Mouse (Mus musculus) heart, adult 8-10 months (tissue): Measurements from ENCODE around the gene Arid4a. TPM values are rescaled to one million over a fixed set of nuclear protein-coding genes. Genes with fewer than 3 reads are reported as not detected.
"Not testable (repeated sequence)": the region's sequence is repeated elsewhere in the genome, so short reads cannot be mapped to it uniquely, and the experiment has no call there.

ENCODE experiments used
- DNase-seq: peaks from one replicate; pipeline ENCODE4 v3.0.0; 2022; ENCODE audit warnings: low spot score
- total RNA-seq, 4 experiments: library from RNA; stranded (reverse); gene quantifications; 2 replicates each; pipeline ENCODE4 v1.2.4; 2022

The Arid4a gene
- total RNA-seq, 4 experiments from 2014 or later: 11.1 to 15.3 (median 13.1) TPM

DNA sequence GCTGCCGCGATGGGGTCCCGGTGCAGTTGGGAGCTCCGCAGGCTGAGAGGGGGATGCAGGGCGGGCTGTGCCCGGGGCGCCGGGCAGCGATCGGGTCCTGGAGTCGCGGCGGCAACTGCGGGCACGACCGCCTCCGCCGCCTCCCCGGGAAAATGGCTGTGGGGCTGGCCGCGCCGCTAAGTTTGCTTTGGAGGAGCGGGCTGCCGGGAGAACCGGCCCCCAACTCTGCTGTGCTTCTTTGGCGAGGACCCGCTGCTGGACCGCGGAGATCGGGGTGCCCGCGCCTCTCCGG, 367 bp downstream of the Arid4a start:
- DNase-seq: no peak

DNA sequence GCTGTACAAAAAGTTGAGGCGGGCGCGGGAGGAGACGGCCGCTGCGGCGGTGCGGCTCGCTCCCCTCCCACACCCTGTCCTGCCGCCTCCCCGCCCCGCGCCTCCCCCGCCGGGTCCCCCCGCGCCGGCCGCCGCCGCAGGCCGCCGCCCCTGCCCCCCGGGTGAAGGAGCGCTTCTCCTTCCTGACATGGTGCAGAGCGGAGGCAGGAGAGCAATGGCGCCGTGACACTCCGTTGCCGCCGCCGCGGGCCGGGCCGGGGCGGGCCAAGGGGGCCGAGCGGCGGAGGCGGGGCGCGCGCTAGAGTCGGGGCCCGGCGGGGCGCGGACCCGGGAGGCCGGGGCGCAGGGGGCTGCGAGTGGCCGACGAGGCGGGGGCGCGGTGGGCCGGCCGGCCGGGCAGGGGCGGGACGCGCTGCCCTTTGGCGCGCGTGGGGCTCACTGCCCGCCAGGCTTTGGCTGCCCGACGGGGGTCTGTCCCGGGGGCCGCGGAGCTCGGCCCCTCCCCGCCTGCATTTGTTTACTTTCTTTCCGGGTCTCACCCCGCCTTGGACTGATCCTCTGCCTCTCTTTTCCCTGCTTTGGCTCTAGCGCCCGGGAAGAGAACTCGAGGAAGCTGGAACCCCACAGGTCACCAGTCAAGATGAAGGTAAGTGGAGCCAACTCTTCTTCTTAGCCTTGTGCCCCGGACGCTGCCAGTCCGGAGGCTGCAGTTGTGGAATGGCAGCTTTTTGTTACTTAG, 882 bp downstream of the Arid4a start:
- peak; percentile 38 for DNase-seq

DNA sequence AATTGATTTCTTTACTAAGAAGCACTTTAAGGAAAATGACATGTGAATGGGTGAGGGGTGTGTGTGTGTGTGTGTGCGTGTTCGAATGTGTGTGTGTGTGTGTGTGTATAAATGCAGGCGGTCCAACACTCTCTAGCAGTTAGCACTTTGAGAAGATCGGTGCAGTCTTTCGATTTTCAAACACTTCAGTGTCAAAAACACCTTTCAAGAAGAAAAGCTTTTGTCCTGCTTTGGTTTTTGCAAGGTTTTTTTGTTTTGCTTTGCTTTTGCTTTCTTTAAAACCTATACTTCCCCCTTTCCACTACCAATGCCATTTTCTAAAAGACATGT, 1.4 kb downstream of the Arid4a start:
- DNase-seq: no peak

DNA sequence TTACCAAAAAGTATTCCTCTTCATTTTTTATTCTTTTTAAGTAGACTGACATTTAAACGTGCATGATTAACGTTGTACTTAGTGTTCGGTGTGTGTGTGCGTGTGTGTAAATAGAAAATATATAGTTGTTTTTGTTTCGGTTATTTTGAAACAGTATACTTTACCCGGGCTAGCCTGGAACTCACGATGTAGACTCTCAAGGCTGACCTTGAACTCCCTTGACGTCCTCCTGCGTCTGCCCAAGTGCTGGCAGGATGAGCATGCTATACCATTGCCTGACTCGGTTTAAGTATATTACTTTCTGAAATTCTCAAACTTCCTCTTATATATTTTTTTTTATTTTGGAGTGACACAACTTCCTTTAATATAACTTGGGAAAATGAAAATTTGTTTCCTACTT, 2.0 kb downstream of the Arid4a start:
- DNase-seq: no peak

DNA sequence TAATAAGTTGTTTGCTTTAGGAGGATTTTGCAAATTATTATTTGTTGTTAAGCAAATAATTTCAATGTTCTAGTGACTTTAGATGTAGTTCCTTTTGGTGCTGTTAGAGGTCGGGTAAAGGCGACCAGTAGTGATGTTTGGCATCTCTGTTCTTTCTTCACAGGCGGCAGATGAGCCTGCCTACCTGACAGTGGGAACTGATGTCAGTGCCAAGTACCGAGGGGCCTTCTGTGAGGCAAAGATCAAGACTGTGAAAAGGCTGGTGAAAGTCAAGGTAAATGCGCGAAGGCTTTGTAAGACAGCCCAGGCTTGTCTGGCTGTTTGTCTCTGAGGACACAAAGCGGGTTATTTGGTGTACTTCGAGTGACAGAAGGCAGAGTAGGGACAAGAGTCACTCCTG, 3.4 kb downstream of the Arid4a start:
- DNase-seq: no peak

DNA sequence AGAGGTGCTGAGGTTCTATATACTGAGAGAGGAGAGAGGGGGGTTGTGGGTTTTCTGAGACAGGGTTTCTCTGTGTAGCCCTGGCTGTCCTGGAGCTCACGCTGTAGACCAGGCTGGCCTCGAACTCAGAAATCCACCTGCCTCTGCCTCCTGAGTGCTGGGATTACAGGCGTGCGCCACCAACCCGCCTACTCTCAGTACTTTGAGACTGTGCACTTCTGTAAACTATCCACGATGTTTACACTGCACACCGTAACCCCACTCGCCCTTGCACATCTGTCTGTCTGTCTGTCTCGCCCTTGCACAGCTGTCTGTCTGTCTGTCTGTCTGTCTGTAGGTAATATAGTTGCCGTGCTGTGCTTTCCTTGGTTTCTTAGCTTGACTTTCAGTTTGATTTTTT, 8.6 kb downstream of the Arid4a start:
- no peak for DNase-seq

DNA sequence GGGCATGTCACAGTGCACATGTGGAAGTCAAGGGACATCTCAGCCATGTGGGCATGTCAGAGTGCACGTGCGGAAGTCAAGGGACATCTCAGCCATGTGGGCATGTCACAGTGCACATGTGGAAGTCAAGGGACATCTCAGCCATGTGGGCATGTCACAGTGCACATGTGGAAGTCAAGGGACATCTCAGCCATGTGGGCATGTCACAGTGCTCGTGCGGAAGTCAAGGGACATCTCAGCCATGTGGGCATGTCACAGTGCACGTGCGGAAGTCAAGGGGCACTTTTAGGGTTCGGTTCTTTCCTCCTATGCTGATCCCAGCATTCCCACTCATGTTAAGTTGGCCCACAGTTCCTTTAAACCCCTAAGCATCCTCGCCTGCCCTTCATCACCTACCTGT, 12.5 kb downstream of the Arid4a start:
- not testable (repeated sequence) for DNase-seq

DNA sequence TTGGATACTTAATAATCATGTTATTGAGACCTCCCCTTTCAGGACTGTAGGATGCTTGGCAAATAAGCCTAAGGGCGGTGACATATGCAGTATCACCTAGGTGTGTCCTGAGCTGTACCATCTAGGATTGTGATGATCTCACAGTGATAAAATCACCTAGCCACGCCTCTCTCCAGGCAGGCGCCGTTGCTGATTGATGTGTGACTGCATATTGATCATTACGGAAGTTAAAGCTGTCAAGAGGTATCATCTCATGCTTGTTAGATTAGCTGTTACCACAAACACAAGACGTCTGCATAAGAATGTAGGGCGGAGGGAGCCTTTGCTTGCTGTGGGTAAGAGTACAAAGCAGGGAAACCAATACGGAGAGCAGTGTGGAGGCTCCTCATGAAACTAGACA, 14.5 kb downstream of the Arid4a start:
- no peak for DNase-seq

DNA sequence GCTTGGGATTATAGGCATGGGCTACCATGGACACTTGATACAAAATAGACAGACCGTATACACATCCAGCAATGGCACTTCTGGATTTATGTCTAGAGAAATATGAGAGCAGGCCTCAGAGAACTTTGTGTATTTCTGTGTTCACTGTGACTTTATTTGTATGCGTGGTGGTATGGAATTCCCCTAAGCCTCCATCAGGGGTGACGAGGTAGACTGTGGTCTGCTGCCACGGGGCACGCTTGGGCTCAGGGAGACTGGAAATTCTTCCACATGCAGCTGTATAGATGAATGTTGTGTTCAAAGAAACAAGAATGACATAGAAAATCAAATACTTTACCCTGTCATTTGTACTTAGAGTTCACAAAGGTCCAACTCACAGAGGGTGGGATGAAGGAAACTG, 14.9 kb downstream of the Arid4a start:
- DNase-seq: no peak

DNA sequence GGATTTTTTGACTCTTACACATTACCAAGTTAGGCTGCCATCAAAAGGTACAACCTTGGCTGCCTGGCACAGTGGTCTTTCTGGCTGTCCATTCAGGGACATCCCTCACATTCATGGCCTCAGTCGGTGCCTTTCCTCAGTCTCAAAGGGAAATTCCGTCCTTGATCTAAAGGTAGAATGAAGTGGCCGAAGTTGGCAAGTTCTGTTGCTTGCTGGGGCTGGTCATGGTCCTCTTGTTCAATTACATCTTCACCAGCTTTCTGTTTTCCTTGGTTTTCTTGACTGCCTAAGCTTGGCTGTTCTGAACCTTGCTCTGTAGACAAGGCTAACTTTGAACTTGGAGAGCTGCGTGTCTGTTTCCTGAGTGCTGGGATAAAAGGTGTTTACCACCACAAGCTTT, 20.0 kb downstream of the Arid4a start:
- no peak for DNase-seq

DNA sequence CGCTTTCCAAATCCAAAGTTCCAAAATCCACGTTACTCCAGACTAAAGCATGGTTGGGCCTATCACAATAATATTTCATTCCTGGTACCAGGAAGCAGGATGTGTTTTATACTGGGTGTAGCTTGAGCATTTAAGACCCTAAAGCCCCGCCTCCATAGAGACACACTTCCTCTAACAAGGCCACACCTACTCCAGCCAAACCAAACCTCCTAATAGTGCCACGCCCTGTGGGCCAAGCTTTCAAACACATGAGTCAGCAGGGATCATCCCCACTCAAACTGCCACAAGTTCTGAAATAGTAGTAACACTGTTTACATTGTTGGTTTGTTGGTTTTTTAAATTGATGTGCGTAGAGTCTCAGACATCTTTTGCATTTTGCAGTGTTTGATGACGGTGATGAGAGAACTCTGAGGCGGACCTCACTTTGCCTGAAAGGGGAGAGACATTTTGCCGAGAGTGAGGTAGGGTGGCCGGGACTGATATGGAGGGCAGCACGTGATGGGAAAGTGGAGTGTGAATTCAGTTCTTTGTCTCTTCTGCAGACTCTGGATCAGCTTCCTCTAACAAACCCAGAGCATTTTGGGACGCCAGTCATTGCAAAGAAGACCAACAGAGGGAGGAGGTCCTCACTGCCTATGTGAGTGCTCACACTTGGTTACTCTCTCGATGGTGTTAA, 21.1 kb downstream of the Arid4a start:
- no peak for DNase-seq

DNA sequence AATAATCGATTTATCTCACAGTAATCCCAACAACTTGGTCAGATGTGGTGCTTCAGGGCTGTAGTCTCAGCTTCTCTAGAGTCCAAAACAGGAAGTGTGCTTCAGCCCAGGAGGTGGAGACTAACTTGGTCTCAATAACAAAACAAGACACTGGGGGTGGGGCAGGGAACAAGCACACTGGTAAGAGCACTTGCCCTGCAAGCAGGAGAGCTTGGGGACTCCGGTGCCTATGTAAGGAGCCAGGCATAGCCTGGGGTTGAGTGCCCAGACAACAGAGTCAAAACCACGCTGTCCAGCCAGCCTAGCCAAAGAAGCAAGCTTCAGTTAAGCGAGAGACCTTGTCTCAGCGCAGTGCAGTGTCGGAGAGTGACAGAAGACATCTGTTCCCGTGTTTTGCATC, 24.7 kb downstream of the Arid4a start:
- peak; percentile 83 for DNase-seq

DNA sequence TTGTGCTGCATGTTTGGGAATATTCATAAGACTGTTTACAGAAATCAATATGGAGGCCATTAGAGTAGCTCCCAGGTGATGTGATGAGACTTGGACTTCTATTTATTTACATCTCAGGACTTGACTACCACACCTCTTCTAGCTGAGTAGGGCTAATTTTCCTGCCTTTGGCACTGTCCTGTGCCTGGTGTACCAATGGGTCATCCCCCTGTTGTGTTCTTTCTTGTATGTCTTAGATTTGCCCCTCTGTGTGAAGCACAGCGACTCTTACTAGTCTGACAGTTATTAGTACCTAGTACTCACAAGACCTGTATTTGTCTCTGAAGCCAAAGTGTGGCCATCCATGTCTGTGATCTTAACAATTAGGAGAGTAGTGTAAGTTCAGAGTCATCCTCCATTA, 26.7 kb downstream of the Arid4a start:
- no peak for DNase-seq

DNA sequence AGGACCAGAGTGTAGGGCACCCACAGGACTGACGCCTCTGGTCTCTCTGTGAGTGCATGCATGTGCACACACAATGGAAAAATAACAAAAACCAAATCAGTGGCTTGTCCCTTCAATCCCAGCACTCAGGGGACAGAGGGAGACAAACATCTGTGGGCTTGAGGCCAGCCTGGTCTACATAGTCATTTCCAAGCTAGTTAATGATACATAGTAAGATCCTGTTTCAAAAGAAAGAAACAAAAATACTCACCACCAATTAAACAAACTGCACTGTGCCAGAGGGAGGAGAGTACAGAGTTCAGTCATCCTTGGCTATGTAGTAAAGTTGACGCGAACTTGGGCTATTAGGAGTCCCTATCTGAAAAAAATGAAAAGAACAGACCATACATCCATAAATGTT, 27.8 kb downstream of the Arid4a start:
- no peak for DNase-seq

DNA sequence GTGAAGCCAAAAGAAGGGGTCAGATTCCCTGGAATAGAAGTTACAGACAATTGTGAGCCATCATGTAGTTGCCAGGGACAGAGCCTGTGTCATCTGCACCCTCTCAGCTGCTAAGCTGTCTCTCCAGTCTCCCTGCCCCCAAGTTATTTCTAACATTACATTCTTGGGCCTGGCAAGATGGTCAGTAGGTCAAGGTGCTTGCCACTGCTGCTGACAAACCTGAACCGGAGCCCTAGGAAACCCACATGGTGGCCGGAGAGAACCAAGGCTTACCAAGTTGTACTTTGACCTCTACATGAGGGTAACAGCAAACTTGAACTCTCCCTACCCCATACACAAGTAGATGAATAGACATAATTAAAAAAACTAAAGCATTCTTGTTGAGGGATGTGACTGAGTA, 28.7 kb downstream of the Arid4a start:
- DNase-seq: no peak

DNA sequence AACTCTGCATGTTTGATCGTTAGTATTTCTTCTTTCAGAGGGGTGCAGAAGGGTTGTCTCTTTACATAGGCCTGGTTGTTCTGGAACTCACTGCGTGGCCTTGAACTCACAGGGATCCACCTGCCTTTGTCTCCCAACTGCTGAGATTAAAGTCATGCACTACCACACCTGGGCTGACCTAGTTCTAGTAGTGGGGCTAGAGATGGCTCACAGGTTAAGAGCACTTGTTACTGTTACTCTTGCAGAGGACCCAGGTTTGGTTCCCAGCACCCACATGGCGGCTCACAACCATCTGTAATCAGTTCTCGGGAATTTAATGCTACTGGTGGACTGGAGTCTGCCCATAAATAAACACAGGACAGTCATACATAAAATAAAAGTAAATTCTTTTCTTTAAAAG, 30.7 kb downstream of the Arid4a start:
- no peak for DNase-seq

DNA sequence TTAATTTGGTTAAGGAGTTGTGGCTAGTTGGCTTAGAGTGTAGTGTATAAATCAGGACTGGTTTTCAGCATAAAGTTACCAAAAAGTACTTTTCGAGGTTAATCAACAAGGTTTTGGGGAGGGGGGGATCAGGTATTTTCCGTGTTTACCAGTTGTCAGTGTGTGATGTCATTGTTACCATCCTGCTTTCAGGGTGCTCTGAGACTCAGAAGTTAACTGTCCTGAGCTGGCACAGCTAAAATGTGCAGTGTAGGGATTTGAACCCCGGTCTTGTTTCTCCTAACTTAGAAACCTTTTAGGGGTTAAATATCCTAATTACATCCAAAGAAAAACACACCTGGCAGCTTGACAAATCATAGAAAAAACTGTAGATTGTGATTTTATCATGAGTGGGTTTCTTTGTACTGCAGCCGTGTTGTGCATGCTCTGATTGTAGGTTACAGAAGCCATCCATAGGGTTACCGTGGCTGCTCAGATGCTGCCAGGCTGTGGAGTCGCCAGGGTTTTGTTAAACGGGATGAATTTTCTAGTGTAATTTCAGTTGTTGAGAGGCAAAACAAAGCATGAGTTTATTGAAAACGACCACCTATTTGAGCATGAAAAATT, 31.8 kb downstream of the Arid4a start:
- no peak for DNase-seq

DNA sequence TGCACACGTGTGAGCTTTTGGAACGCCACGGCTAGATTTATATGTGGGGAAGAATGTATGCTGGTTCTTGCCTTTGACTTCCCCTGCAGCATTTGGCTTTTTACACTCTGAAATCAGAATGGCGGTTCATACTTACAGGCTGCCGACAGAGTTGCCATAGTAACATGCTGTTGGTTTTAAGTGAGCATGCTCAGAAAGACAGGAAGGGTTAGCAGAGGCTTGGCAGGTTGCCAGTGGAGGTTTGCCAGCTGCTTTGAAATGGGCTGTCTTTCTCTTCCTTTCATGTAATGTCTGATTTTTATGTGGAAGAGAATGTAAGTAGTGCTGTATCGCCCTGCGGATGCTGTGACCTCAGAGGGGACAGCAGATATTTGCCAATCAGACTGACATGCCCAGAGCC, 32.3 kb downstream of the Arid4a start:
- DNase-seq: peak; percentile 96

DNA sequence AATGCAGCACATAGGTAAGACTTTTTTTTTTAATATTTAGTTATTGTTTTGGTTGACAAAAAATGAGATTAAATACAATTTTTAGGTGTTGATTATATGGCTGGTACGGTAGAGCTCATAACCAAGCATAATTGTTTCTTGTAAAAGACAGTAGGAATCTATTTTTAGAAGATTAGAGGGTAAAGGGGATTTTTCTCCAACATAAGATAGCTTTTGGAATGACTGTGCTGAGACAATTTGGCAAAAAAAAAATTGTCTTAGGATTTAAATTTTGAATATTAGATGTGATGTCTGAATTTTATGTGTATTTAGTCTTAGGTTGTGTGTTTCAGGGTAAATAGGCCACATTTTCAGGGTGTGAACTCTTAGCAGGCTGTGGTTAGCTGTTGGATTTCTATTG, 32.8 kb downstream of the Arid4a start:
- DNase-seq: no peak

DNA sequence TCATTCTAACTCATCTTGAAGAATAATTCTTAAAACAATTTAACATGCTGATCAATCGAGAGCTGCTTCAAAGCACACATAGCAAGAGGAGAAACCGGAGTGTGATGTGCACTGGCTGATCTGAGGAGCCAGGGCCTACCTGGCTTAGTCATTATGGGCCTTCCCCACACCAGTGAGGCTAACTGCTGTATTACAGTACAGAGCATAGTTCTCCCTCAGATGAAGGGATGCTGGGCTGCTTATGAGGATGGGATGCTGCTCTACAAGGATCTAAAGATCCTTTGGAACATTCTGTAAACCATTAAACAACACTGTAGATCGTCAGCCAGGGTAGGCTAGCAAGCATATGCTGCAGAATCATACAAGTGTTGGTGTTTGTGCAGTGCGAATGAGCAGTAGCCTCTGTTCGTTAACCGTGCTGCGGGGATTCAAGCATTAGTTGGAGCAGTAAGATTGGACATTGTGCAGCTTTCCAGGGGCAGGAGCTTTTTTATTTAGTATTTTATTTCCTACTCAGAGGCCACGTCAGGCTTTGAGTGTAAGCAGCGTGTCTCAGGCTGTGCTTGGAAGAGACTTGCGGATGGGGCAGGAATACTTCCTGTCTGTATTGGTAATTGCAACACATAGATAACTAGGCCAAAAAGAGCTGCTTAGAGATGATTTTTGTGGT, 33.9 kb downstream of the Arid4a start:
- no peak for DNase-seq

DNA sequence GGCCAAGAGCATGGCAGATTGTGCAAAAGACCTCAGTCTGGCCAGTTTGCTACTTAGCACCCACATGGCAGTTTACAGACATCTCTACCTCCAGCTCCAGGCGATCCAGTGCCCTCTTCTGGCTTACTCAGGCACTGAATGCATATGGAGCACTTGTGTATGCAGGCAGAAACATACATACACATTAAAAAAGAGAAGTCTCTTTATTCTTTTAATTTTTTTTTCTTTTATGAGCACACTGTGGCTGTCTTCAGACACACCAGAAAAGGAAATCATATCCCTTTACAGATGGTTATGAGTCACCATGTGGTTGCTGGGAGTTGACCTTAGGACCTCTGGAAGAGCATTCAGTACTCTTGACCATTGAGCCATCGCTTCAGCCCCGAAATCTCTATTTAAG, 35.3 kb downstream of the Arid4a start:
- peak; percentile 47 for DNase-seq

DNA sequence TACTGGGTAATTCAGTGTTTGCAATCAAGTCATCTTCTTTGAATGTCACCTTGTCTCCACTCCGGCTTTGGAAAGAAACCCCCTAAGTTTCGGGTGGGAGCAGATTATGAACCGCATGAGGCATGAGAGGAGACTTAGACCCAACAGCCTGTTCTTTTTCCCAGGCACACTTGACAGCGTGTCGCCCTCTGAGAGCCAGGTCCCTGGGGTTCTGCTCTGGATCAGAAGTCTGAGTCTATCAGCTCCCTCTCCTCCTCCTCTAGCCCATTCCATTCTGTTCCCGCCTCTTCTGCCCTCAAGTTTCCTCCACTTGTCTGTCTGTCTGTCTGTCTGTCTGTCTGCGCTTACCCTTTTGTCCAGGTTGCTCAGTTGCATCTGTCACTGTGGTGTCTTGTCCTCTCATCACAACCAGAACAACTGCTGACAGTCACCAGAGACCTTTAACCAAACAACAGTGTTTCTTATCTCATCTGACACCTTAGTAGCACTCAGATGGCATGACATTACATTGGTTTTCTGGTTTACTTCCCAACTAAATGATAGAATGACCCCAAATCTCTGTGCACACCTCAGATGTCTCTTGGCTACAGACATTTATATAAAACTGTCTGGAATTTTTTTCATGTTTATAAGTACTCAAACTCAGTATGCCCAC, 36.7 kb downstream of the Arid4a start:
- no peak for DNase-seq

DNA sequence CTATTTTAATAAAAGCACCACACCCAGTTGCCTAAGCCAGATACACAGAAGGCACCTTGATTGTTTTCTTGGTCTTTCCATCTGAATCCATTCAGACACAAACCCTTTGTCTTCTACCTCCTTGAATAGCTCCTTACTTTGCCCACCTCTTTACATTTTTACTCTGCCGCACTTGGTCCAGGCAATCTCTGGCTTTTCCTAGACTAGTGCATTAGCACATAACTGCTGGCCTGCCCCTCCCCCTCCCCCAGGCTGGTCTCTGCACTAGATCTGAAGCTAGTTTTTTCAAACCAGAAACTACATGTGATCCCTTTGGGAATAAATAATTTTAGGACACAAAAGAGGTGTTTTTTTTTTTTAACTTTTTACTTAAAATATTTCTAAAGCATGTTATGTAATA, 37.2 kb downstream of the Arid4a start:
- no peak for DNase-seq
